Mouse (Mus musculus) kidney, adult 8-10 months (tissue): ENCODE measurements around the gene Fam107b.

Experiments
- DNase-seq, 2 experiments: peaks; one replicate each; pipeline ENCODE4 v3.0.0; 2022

Fam107b gene

GRCm38 (mm10) chr2:3745041-3745440 lies 174.8 kb downstream of the Fam107b start:
- DNase-seq = no peak

- no peak for DNase-seq
These were observed 175.8 kb downstream of the Fam107b start for GRCm38 (mm10) chr2:3745910-3746606.

GRCm38 (mm10) chr2:3748714-3749503 lies 178.6 kb downstream of the Fam107b start:
- peak; percentile 85 to 93 for DNase-seq

- DNase-seq = no peak
These were observed 179.3 kb downstream of the Fam107b start for GRCm38 (mm10) chr2:3749504-3750024.

- no peak for DNase-seq
These were observed 179.8 kb downstream of the Fam107b start for GRCm38 (mm10) chr2:3750126-3750525.

GRCm38 (mm10) chr2:3752365-3752764 lies 182.1 kb downstream of the Fam107b start:
- DNase-seq = no peak

- no peak for DNase-seq
These were observed 182.6 kb downstream of the Fam107b start for GRCm38 (mm10) chr2:3752893-3753292.

GRCm38 (mm10) chr2:3753749-3754148 lies 183.5 kb downstream of the Fam107b start:
- no peak for DNase-seq

GRCm38 (mm10) chr2:3755936-3756335 lies 185.6 kb downstream of the Fam107b start:
- DNase-seq = no peak

- DNase-seq = no peak
These were observed 188.1 kb downstream of the Fam107b start for GRCm38 (mm10) chr2:3758406-3758805.

GRCm38 (mm10) chr2:3760234-3760836 lies 190.0 kb downstream of the Fam107b start:
- peak; percentile 41 to 44 for DNase-seq

- no peak for DNase-seq
These were observed 193.8 kb downstream of the Fam107b start for GRCm38 (mm10) chr2:3764136-3764535.

GRCm38 (mm10) chr2:3765957-3766783 lies 195.9 kb downstream of the Fam107b start:
- no peak for DNase-seq

- DNase-seq = peak; percentile 53 to 78
These were observed 199.0 kb downstream of the Fam107b start for GRCm38 (mm10) chr2:3769260-3769659.

- no peak for DNase-seq
These were observed 199.6 kb downstream of the Fam107b start for GRCm38 (mm10) chr2:3769786-3770318.

GRCm38 (mm10) chr2:3770383-3770782 lies 200.1 kb downstream of the Fam107b start:
- DNase-seq = peak; percentile 71 to 91

- DNase-seq = no peak
These were observed 201.2 kb downstream of the Fam107b start for GRCm38 (mm10) chr2:3771483-3771882.

GRCm38 (mm10) chr2:3773089-3773488 lies 202.8 kb downstream of the Fam107b start:
- DNase-seq = no peak

GRCm38 (mm10) chr2:3775569-3775968 lies 205.3 kb downstream of the Fam107b start:
- no peak for DNase-seq

GRCm38 (mm10) chr2:3776045-3776444 lies 205.8 kb downstream of the Fam107b start:
- DNase-seq = no peak

- DNase-seq = no peak
These were observed 207.4 kb downstream of the Fam107b start for GRCm38 (mm10) chr2:3777696-3778095.

GRCm38 (mm10) chr2:3785546-3785945 lies 215.3 kb downstream of the Fam107b start:
- no peak for DNase-seq
